Mouse (Mus musculus): ENCODE measurements around the gene Atp6v1g1.

Gene Atp6v1g1

DNA sequence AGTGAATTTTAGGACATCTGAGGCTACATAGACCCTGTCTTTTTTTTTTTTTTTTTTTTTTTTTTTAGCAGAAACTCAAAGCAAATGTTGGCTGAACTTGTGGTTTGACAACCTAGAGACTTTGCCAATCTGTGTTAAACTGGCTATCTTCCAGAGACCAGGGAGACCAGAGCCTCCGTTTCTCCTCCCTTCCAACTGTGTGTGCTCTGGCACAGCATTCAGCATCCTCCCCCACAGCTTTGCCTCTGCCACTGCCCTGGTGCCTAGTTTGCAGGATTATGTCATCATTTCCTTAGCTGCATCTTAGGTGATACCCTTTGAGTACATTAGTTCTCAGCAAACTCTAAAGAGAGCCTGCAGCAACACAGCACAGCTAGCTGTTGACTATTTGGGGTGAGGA is 3.2 kb downstream of the Atp6v1g1 start:
- no peak for DNase-seq (ENCODE audit: low spot score)

DNA sequence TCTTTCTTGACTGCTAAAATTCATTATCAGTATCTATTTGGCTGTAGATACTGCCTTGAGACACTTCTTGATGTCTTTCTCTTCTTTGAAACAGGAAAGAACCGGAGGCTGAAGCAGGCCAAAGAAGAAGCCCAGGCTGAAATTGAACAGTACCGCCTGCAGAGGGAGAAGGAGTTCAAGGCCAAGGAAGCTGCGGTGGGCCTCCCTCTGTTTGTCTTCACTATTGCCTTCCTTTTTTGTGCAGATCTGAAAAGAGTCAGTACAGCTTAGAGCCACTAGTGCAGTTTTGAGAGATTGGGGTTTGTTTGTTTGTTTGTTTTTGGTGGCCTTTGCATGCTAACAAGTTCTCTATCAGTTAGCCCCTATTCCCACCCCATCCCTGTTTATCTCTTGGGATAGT is 3.9 kb downstream of the Atp6v1g1 start:
- DNase-seq (ENCODE audit: low spot score), result no peak

GRCm38 (mm10) chr4:63550908-63551307 is 6.3 kb downstream of the Atp6v1g1 start:
- DNase-seq (ENCODE audit: low spot score), result no peak

DNA sequence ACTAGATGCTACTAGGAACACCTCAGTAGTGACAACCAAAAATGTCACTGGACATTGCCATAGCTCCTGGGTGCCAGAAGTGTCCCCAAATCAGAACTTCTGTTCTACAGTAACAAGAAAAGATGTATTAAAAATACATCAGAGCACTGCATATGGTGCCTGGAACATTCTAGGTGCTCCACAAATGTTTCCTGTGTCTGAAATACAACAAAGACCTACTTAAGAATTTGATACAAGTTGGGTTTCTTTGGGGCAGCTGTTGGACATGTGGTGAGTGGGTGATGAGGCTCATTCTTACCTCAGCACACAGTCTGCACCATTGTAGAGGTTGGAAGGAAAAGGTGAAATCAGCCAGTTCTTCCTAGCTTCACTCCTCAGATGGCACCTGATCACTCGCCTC is 8.3 kb downstream of the Atp6v1g1 start:
- no peak for DNase-seq (ENCODE audit: low spot score)

- DNase-seq (ENCODE audit: low spot score), result peak; percentile 23
These were observed 9.4 kb downstream of the Atp6v1g1 start for GRCm38 (mm10) chr4:63553789-63554576.

GRCm38 (mm10) chr4:63554616-63555015 is 10.0 kb downstream of the Atp6v1g1 start:
- no peak for DNase-seq (ENCODE audit: low spot score)

DNA sequence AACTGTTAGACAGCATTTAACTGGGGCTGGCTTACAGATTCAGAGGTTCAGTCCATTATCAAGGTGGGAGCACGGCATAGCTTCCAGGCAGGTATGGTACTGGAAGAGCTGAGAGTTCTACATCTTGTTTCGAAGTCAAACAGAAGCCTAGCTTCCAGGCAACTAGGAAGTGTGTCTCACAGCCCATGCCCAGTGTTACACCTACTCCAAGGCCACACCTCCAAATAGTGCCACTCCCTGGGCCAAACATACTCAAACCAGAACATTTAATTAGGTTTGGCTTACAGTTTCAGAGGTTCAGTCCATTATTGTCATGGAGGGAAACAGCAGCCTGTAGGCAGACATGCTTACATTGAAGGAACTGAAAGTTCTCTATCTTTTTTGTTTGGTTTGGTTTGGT is 10.5 kb downstream of the Atp6v1g1 start:
- no peak for DNase-seq (ENCODE audit: low spot score)

DNA sequence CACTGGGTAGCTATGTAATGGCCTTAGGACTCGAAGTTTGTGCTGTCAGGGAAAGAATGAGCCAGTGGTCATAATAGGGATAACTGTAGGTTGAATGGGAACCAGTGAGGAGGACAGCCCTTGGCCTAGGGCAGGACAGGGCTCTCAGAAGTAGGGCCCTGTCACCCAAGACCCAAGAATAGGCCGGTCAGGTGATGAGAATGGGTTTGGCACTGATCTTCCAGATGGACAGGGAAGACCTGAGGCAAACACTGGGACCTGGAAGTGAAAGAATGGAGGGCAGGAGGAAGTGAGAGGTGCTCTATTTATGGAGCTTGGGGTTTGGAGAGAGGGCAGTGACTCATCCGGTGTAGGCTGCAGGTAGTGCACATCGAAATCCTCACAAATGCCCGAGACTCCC is 12.1 kb downstream of the Atp6v1g1 start:
- DNase-seq (ENCODE audit: low spot score), result peak; percentile 16

DNA sequence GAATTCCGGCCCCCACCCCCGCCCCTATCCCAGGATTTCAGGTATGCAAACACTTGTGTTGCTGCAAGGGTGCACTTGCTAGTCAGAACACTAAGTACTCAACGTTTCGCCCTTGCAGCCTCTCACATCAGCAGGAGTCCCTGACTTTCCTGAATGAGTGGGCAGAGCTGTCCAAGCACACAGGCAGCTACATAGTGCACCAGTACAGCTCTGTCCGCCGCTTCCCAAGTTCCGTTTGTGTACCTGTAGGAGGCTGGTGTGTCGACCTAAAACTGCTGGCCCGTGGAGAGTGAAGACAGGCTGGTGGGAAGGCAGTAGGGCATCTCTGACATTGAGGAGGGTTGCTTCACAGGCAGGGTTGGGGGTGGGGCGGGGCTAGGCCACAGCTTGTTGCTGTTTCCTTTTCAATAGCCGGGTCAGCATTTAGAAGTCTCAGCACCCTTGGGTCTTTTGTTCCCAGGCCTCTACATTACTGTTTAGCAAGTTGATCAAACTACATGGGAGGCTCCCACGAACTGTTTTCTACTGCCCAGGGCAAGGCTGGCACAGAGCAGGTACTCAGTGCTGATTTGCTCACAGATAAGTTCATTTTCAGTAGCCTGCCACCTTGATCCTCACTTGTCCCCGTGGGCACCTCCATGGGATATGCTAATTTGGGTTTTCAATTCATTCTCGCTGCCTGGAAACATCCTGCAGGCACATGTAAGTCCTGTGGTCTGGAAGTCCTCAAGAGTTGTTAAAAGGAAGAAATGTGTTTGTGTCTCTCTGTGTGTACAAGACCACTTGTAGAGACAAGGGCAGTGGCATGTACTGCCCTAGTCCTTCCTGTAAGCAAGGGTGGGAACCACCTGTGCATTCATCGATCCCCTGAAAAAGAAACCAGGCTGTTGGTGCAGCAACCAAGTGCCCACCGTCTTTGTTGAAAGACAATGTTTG is 12.8 kb downstream of the Atp6v1g1 start:
- peak; percentile 71 for DNase-seq (ENCODE audit: low spot score)

GRCm38 (mm10) chr4:63558407-63559081 is 14.0 kb downstream of the Atp6v1g1 start, which contains the start of gene Tmem268:
Gene Tmem268 (plus strand): TSS chr4:63558781.
- DNase-seq (ENCODE audit: low spot score), result peak; percentile 85

GRCm38 (mm10) chr4:63559127-63559697 is 14.6 kb downstream of the Atp6v1g1 start:
- no peak for DNase-seq (ENCODE audit: low spot score)

- peak; percentile 28 for DNase-seq (ENCODE audit: low spot score)
These were observed 15.5 kb downstream of the Atp6v1g1 start for GRCm38 (mm10) chr4:63560079-63560478.

GRCm38 (mm10) chr4:63561861-63562675 is 17.5 kb downstream of the Atp6v1g1 start:
- DNase-seq (ENCODE audit: low spot score), result peak; percentile 69

GRCm38 (mm10) chr4:63562742-63563141 is 18.2 kb downstream of the Atp6v1g1 start:
- DNase-seq (ENCODE audit: low spot score), result no peak

DNA sequence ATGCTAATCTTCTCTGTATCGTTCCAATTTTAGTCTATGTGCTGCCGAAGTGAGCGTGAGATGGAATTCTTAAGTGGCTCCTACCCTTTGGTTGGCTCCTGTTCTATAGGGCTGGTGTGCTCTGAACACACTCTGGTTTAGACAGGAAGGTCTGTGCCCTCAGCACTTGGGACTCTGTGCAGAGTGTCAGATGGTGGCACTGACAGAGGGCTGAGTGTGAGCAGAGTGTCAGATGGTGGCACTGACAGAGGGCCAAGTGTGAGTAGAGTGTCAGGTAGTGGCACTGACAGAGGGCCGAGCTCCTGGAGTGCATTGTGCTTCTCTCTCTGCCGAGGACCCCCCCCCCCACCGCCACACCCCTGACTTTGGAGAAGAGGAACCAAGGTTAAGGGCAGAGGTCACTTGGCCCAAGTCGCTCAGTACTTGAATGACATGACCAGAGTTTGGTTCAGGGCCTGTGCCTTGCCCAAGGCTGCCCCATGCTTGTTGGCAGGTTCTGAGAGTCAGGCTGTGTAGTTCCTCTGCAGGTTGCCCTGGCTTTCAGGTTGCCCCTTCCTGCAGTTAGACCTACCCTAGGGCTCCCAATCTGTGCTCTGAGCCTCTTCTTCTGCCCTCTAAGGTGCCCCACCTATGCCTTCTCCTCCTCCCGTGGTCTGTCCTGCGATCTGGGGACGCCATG is 23.3 kb downstream of the Atp6v1g1 start:
- no peak for DNase-seq (ENCODE audit: low spot score)

DNA sequence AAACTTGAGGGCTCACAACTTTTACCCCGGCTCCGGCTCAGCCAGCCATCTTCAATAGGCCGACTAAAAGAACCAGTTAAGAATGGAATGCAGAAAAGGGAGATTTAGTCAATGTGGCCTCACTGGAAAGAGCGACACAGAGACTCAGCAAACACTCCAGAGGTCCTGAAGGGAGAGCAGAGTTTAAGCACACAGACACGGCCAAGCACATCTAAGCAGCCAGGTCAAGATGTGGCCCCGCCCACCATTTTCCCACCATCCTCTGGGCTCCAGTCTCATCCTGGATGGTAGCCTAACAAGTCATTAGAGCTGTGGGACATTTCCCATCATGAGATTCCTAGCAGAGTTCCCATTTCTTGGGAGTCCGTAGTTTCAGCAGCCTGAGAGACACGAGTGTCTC is 24.8 kb downstream of the Atp6v1g1 start:
- no peak for DNase-seq (ENCODE audit: low spot score)

GRCm38 (mm10) chr4:63570208-63570781 is 25.7 kb downstream of the Atp6v1g1 start:
- no peak for DNase-seq (ENCODE audit: low spot score)

DNA sequence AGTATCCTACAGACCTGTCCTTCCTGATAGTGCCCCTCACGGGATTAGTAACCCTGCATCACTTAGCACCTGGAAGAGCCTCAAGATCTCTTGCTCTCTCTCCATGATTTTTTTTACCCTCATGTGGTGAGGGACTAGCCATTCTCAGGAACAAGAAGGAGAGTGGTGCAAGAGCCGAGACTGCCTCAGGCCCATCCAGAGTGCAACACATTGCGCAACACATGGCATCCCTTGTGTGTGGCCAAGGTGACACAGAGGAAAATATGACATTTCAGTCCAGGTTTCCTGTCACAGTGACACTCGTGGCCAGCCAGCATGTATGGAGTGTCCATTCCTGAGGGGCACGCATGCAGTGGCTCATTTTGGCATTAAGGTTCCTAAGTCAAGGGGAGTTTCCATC is 28.0 kb downstream of the Atp6v1g1 start:
- DNase-seq (ENCODE audit: low spot score), result no peak

- DNase-seq (ENCODE audit: low spot score), result no peak
These were observed 35.1 kb downstream of the Atp6v1g1 start for GRCm38 (mm10) chr4:63579649-63580048.

- DNase-seq (ENCODE audit: low spot score), result no peak
These were observed 35.5 kb downstream of the Atp6v1g1 start for GRCm38 (mm10) chr4:63580078-63580477.
